8 mouse cellular contexts compared by ENCODE assay signal in the genomic region with DNA sequence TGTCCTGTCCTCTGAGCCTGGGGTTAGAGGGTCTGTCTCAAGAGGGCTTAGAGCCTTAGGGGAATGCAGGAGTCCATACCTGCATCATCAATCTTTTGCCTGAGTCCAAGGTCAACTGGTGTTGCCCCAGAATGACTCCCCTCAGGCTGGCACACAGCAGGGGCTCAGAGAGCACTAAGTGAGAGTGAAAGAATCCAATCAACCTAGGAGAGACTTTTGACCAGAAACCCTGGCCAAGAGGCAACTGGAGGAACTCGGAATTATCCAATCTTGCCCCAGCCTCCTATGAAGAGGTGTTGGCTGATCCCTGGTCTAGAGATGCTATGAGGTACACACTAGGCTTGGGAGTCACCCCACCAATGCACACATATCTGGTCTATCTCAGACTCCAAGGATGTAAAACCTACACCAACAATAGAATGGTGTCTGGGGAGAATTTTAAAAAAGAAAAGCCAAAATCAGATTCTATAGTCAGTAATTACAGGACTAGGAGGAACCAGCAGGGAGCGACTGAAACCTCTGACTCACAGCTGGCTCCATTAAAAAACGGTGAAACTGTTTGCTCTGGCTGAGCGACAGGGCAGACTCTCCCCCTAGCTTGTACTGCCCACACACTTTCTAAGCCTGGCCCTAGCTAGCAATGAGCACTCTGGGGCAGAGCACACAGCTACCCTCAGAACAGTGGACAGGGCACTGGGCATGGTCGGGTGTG. TPM values are rescaled to one million over a fixed set of nuclear protein-coding genes. Genes with fewer than 3 reads are reported as not detected.
DNase-seq lines count a peak whose midpoint lies in the region; ATAC-seq and TF ChIP-seq lines count a peak whose summit lies in the region.

No protein-coding gene starts in this region.

- TF ChIP-seq CTCF in testis, adult 2 months (IDR thresholded peaks at IDR 0.05; ENCODE audit: control insufficient read depth, insufficient read depth, insufficient replicate concordance, low read depth, low read length), result no peak
- TF ChIP-seq CTCF in stomach, postnatal 0 days (IDR thresholded peaks at IDR 0.05; ENCODE audit: low read depth), result peak; percentile 56

- peaks cover 39 to 63% of the 10 kb centered on the region in 2 experiments for H3K4me1 ChIP-seq in heart, embryonic 14.5 days (ENCODE audit: control insufficient read depth in 2 of 2, insufficient read depth in 2 of 2, low read length in 2 of 2)
- H3K4me1 ChIP-seq in testis, adult 2 months (ENCODE audit: control insufficient read depth, insufficient read depth, low read length), result no peaks in the 10 kb centered on the region
- peaks cover 47% of the 10 kb centered on the region for H3K4me1 ChIP-seq in intestine, embryonic 14.5 days (replicated peaks; ENCODE audit: control insufficient read depth, insufficient read depth, low read length)
- H3K4me1 ChIP-seq in stomach, postnatal 0 days (replicated peaks; ENCODE audit: control insufficient read depth, insufficient read depth), result peaks cover 20% of the 10 kb centered on the region

- intact Hi-C loops in left cerebral cortex, postnatal 4 days (cut with DNase I), result no loop called here

- TF ChIP-seq EP300 in stomach, postnatal 0 days (optimal IDR thresholded peaks at IDR 0.05), result no peak

- no peak for TF ChIP-seq POLR2A in testis, adult 2 months (IDR thresholded peaks at IDR 0.05; ENCODE audit: control insufficient read depth, low read depth, low read length)

- H3K36me3 ChIP-seq in heart, embryonic 14.5 days (ENCODE audit: control insufficient read depth, insufficient read depth, low read length), result peaks cover 8% of the 10 kb centered on the region; the same call in 1 of the 2 replicates
- no peaks in the 10 kb centered on the region for H3K36me3 ChIP-seq in testis, adult 2 months (ENCODE audit: control insufficient read depth, insufficient read depth, low read length)
- peaks cover 10% of the 10 kb centered on the region; the same call in 1 of the 2 replicates for H3K36me3 ChIP-seq in intestine, embryonic 14.5 days (ENCODE audit: control insufficient read depth, insufficient read depth, low read length)
- H3K36me3 ChIP-seq in stomach, postnatal 0 days (ENCODE audit: control insufficient read depth, insufficient read depth, low read length), result peaks cover 2% of the 10 kb centered on the region; the same call in 1 of the 2 replicates

- H3K9me3 ChIP-seq in heart, embryonic 14.5 days (ENCODE audit: control insufficient read depth, low read length), result no peaks in the 10 kb centered on the region
- H3K9me3 ChIP-seq in intestine, embryonic 14.5 days (ENCODE audit: control insufficient read depth, low read length), result no peaks in the 10 kb centered on the region
- H3K9me3 ChIP-seq in stomach, postnatal 0 days (ENCODE audit: control insufficient read depth, low read length), result no peaks in the 10 kb centered on the region

- H3K27me3 ChIP-seq in heart, embryonic 14.5 days (ENCODE audit: control insufficient read depth, insufficient read depth, low read length), result no peaks in the 10 kb centered on the region
- no peaks in the 10 kb centered on the region for H3K27me3 ChIP-seq in testis, adult 2 months (ENCODE audit: control insufficient read depth, insufficient read depth, low read length)
- H3K27me3 ChIP-seq in intestine, embryonic 14.5 days (replicated peaks; ENCODE audit: control insufficient read depth, insufficient read depth, low read length), result no peaks in the 10 kb centered on the region
- H3K27me3 ChIP-seq in stomach, postnatal 0 days (ENCODE audit: control insufficient read depth, insufficient read depth, low read length), result no peaks in the 10 kb centered on the region

- 37% methylated on average over 5 of the region's 5 CpGs for WGBS in heart, embryonic 14.5 days
- WGBS in intestine, embryonic 14.5 days, result 48% methylated on average over 5 of the region's 5 CpGs
- 24% methylated on average over 5 of the region's 5 CpGs for WGBS in stomach, postnatal 0 days

- H3K4me2 ChIP-seq in heart, embryonic 14.5 days (ENCODE audit: low read length), result no peak overlapping the region
- no peak overlapping the region for H3K4me2 ChIP-seq in intestine, embryonic 14.5 days (ENCODE audit: low read length)
- no peak overlapping the region for H3K4me2 ChIP-seq in stomach, postnatal 0 days (replicated peaks; ENCODE audit: low read depth)

- H3K4me3 ChIP-seq in heart, embryonic 14.5 days (ENCODE audit: control insufficient read depth in 1 of 2, insufficient read depth in 1 of 2, low read depth in 1 of 2, low read length in 2 of 2), result no peak overlapping the region
- H3K4me3 ChIP-seq in testis, adult 2 months (ENCODE audit: control insufficient read depth, low read depth, low read length), result no peak overlapping the region
- H3K4me3 ChIP-seq in intestine, embryonic 14.5 days (ENCODE audit: low read depth, low read length), result no peak overlapping the region
- no peak overlapping the region for H3K4me3 ChIP-seq in stomach, postnatal 0 days (ENCODE audit: low read depth, low read length)

- H3K9ac ChIP-seq in heart, embryonic 14.5 days (ENCODE audit: low read length), result peak overlapping the region; percentile 27
- no peak overlapping the region for H3K9ac ChIP-seq in intestine, embryonic 14.5 days (ENCODE audit: low read length)
- 0 out of 2 replicates have a peak overlapping the region, but pooled peaks have one; percentile 13 for H3K9ac ChIP-seq in stomach, postnatal 0 days (ENCODE audit: low read length)

- peak overlapping the region; percentile 59 to 70 for H3K27ac ChIP-seq in heart, embryonic 14.5 days (replicated peaks in 1 of 2; ENCODE audit: control insufficient read depth in 1 of 2, insufficient read depth in 1 of 2, low read depth in 2 of 2, low read length in 2 of 2)
- peak overlapping the region; percentile 24; the same call in 1 of the 2 replicates for H3K27ac ChIP-seq in testis, adult 2 months (ENCODE audit: control insufficient read depth, insufficient read depth, low read depth, low read length)
- H3K27ac ChIP-seq in intestine, embryonic 14.5 days (ENCODE audit: low read depth), result peak overlapping the region; percentile 55
- peak overlapping the region; percentile 89 for H3K27ac ChIP-seq in stomach, postnatal 0 days (replicated peaks)

- ATAC-seq in heart, embryonic 14.5 days (ENCODE audit: insufficient number of reproducible peaks, insufficient read depth, low FRiP score, low read depth), result no peak
- ATAC-seq in intestine, embryonic 14.5 days (replicated peaks; ENCODE audit: low FRiP score, low TSS enrichment, low read depth), result no peak
- ATAC-seq in stomach, postnatal 0 days (ENCODE audit: low FRiP score, low TSS enrichment), result peak; percentile 53

- DNase-seq in heart, adult 9 months (ENCODE audit: low spot score in 2 of 2), result no peak
- DNase-seq in testis, postnatal 10 days (ENCODE audit: low spot score), result no peak
- no peak for DNase-seq in intestine, embryonic 14.5 days (ENCODE audit: low spot score)
- peak; percentile 56 for DNase-seq in stomach, postnatal 0 days (ENCODE audit: low spot score)
- no peak for DNase-seq in left cerebral cortex, postnatal 4 days
- DNase-seq in right cerebral cortex, postnatal 4 days, result no peak

RNA-seq across cellular contexts. Expression of a gene that starts 31.7 kb away (rescaled TPM):
- 221 and 228 TPM in 2 replicates for polyA plus RNA-seq in heart, embryonic 14.5 days (2014; fragmentation: Nextera tagmentation; extraction: Ambion mirVana)
- polyA plus RNA-seq in testis, adult 2 months (2012; rRNA removed), result 73.9 and 77.5 TPM in 2 replicates
- polyA plus RNA-seq in intestine, embryonic 14.5 days (2014; fragmentation: Nextera tagmentation; extraction: Ambion mirVana), result 298 and 300 TPM in 2 replicates
- polyA plus RNA-seq in stomach, postnatal 0 days (2015; fragmentation: Nextera tagmentation; extraction: Ambion mirVana), result 216 and 227 TPM in 2 replicates
- total RNA-seq in left cerebral cortex, postnatal 4 days (2021), result 100 to 1,000 TPM; 129 to 134 TPM

RNA-seq across cellular contexts. Expression of a gene that starts 49.3 kb away (rescaled TPM):
- 0.27 and 0.46 TPM in 2 replicates for polyA plus RNA-seq in heart, embryonic 14.5 days (2014; fragmentation: Nextera tagmentation; extraction: Ambion mirVana)
- polyA plus RNA-seq in testis, adult 2 months (2012; rRNA removed), result 0.14 and 0.17 TPM in 2 replicates
- 0.23 and 0.44 TPM in 2 replicates for polyA plus RNA-seq in intestine, embryonic 14.5 days (2014; fragmentation: Nextera tagmentation; extraction: Ambion mirVana)
- 1.9 and 2.3 TPM in 2 replicates for polyA plus RNA-seq in stomach, postnatal 0 days (2015; fragmentation: Nextera tagmentation; extraction: Ambion mirVana)
- total RNA-seq in left cerebral cortex, postnatal 4 days (2021), result under 1 TPM; 0.18 to 0.52 TPM

RNA-seq across cellular contexts. Expression of a gene that starts 51.2 kb away (rescaled TPM):
- polyA plus RNA-seq in heart, embryonic 14.5 days (2014; fragmentation: Nextera tagmentation; extraction: Ambion mirVana), result 286 and 319 TPM in 2 replicates
- polyA plus RNA-seq in testis, adult 2 months (2012; rRNA removed), result 379 and 426 TPM in 2 replicates
- polyA plus RNA-seq in intestine, embryonic 14.5 days (2014; fragmentation: Nextera tagmentation; extraction: Ambion mirVana), result 444 and 452 TPM in 2 replicates
- 294 and 295 TPM in 2 replicates for polyA plus RNA-seq in stomach, postnatal 0 days (2015; fragmentation: Nextera tagmentation; extraction: Ambion mirVana)
- 100 to 1,000 TPM; 212 to 213 TPM for total RNA-seq in left cerebral cortex, postnatal 4 days (2021)

RNA-seq across cellular contexts. Expression of a gene that starts 51.4 kb away (rescaled TPM):
- 2.8 and 3.3 TPM in 2 replicates for polyA plus RNA-seq in heart, embryonic 14.5 days (2014; fragmentation: Nextera tagmentation; extraction: Ambion mirVana)
- polyA plus RNA-seq in testis, adult 2 months (2012; rRNA removed), result 58.8 and 83.2 TPM in 2 replicates
- 10.0 and 11.6 TPM in 2 replicates for polyA plus RNA-seq in intestine, embryonic 14.5 days (2014; fragmentation: Nextera tagmentation; extraction: Ambion mirVana)
- 3.0 and 3.6 TPM in 2 replicates for polyA plus RNA-seq in stomach, postnatal 0 days (2015; fragmentation: Nextera tagmentation; extraction: Ambion mirVana)
- total RNA-seq in left cerebral cortex, postnatal 4 days (2021), result 10 to 100 TPM; 12.9 to 14.7 TPM

Comparison
In these comparisons a context has a peak if more than half of its experiments do, and no peak if none do; other contexts are left out.
1. H3K27ac ChIP-seq: peak in every context shown above with its lines; median percentile 89 in stomach, postnatal 0 days; 64 in heart, embryonic 14.5 days; 55 in intestine, embryonic 14.5 days; 24 in testis, adult 2 months.